Mouse (Mus musculus) granulocyte monocyte progenitor cell, adult 5-6 weeks (primary cell): ENCODE measurements around the gene Slc12a5. TPM values are rescaled to one million over a fixed set of nuclear protein-coding genes. Genes with fewer than 3 reads are reported as not detected.
A peak's percentile ranks its signal among the peaks of the same experiment; 100 is the strongest.

Experiments used
- ATAC-seq: replicated peaks from 2 replicates; pipeline ENCODE4 v1.8.0; 2016; ENCODE audit warnings: mild to moderate bottlenecking, moderate TSS enrichment, inconsistent platforms; ENCODE audit not compliant: poor library complexity, severe bottlenecking
- total RNA-seq, 2 experiments: library from RNA; stranded (forward) in 1 of 2; stranded (reverse) in 1 of 2; fragments of 200-712, 200-1000 nt in 1 of 2; fragments of >200 nt in 1 of 2; fragmentation: Nextera tagmentation in 1 of 2; gene quantifications; 2 replicates each; pipeline ENCODE4 v1.2.3; 2014 to 2017

Slc12a5 gene
- total RNA-seq, 2 experiments from 2014 or later: 0.21 TPM; not detected in 1

DNA sequence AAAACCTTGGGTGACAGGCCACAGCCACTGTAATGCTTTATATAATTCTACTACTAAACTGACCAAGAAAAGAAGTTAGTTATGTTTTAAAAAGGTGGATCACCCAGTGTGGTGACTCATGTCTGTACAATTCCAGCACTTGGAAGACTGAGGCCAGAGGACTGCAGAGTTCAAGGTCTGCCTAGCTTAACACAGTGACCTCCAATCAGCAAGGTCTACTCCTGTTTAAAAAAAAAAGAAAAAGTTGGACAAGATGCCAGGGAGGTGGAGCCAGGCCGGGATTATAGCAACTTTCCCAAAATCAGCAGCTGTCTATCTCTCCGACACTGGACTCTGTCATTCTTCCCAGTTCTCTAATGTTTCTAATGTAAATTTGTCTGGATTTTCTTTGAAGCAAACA lies 49.0 kb downstream of the Slc12a5 start:
- ATAC-seq: no peak

GRCm38 (mm10) chr2:165010351-165010750 lies 49.7 kb downstream of the Slc12a5 start:
- ATAC-seq: no peak

- peak; percentile 80 for ATAC-seq
Measured at GRCm38 (mm10) chr2:165014935-165015334, 54.3 kb downstream of the Slc12a5 start.

- peak; percentile 53 for ATAC-seq
Measured at GRCm38 (mm10) chr2:165020490-165020889, 59.9 kb downstream of the Slc12a5 start.

GRCm38 (mm10) chr2:165027163-165027562 lies 66.6 kb downstream of the Slc12a5 start:
- ATAC-seq: peak; percentile 66

DNA sequence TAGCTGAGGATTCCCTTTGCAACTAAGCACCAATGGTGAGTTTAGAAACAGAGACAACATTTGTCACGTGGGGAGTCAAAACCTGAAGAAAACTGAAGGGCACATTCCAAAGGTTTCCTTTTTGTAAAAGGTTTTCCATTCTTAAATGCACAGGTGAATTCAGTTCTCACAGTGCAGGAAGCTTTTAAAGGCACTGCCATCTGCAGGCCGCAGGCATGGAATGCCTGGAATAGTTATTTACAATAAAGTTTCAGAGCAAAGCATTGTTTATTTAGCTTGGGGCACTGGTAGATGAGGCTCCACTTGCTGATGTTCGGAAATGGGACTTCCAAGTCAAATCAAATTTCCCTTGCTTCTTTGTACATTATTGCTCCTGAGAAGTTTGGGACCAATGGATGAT lies 71.9 kb downstream of the Slc12a5 start:
- ATAC-seq: no peak

DNA sequence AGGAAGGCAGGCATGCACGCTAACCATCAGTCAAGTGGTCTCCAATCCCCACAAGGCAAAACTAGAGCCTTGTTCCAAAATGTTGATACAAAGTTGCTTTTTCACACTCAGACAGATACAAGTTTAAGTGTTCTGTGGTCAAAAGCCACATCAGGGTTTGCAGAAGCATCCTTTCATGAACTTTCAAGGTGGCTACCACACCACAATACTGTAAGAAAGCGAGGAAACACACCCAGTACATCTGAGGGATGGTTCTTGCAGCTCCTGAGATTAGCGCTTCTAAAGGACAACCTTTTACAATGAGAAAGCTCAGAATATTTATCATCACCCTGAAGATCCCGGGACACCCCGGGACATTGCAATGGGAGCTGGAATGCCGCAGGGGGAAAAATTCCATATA lies 72.7 kb downstream of the Slc12a5 start:
- ATAC-seq: no peak

DNA sequence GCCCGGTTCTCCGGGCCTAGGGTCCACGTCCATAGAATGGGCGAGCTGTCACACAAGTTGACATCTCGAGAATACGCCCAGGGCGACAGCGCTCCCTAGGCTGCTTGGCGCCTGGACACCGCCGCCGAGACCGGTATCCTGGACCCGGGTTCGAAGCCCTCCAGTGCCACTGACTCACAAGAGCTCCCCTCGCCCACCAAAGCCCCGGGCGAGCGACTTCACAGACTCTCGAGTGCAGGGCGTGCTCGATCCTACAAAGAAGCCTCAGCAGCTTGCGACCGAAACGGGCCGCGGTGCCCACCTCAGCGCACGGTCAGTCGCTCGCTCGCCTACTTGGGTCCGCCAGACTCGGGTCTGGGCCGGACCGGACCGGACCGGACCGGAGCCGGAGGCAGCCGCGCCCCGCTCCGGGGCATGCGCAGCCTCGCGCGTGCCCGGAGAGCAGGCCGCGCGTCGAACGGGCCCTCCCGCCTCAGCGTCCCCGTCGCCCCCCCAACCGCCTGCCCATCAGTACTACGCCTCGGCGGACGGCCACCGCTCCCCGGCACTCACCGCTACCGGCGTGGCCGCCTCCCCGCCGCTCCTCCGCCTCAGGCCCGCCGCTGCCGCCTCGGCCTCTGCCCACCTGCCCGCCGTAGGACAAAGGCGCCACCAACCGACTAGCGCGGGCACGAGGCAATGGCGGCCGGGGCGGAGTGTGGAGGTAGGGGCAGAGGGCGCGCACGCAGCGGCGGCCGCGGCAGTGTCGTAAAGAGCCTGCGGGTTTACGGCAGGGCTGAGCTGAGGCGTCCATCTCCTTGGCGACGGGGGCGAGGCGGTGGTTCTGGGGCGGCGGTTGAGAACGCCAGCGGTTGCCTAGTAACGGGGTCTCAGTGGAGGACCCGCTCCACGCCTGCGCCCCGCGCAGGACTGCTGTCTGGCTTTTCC lies 73.8 kb downstream of the Slc12a5 start, which contains the start of gene Ncoa5:
Gene Ncoa5, minus strand, starts transcription at position 737 of the 927 bp plus-strand sequence.
- ATAC-seq: peak; percentile 98

DNA sequence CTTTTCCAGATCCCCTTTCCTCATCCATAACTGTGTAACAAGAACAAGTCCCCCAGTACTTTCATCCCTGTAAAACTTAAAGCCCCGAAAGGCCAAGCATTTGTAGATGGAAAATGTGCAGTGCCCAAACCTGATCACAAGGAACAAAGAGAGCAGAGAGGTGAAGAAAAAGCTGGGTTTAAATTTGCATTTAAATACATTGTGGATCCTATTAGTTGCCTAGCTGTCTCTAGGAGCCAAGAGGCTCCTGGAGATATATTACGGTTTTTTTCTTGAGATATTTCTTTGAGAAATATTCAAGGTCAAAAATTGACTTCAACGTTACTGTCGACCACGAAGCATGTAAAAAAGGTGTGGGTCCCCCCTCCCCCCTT lies 74.4 kb downstream of the Slc12a5 start:
- ATAC-seq: no peak

DNA sequence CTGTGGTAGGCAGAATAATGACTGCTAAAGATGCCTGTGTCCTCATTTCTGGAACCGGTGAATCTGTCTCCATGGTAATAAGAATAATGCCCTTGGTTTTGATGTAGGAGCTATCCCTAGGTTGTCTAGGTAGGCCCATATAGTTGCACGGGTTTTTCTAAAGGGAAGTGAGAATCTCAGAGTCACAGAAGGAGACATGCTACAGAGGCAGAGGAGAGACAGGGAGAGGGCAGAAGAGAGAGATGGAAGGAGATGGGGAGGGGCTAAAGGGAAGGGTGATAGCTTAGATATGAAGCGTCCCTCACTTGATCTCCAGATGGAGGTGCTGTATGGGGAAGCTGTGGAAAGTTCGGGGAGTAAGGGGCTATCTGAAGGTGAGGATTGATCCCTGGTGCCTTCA lies 76.8 kb downstream of the Slc12a5 start:
- no peak; the same call in 1 of the 2 replicates for ATAC-seq

GRCm38 (mm10) chr2:165042126-165042525 lies 81.5 kb downstream of the Slc12a5 start:
- no peak for ATAC-seq

DNA sequence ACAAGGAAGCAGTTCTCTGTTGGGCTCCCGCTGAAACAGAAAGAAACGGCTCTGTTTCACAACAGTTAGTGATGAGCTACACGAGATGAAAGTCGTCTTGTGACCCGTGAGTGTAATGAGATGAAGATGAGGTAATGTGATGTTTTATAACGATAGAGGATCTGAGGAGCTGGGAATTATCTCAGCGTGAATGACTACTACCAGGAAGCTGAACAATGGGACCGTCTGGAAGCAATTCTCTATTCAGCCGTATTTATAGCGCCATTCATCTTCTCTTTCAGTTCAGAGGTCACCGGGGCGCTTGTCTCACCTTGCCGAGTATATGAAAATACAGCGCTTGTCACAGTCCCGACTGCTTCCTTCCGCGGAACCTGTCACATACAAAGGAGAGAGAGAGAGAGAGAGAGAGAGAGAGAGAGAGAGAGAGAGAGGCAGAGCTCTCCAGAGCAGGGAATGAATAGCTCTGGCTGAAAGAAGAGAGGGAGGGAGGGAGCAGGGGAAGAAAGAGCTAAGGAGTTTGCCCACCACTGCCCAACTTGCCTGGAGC lies 82.6 kb downstream of the Slc12a5 start:
- ATAC-seq: peak; percentile 80

- ATAC-seq: no peak
Measured at GRCm38 (mm10) chr2:165043729-165044128, 83.1 kb downstream of the Slc12a5 start.

DNA sequence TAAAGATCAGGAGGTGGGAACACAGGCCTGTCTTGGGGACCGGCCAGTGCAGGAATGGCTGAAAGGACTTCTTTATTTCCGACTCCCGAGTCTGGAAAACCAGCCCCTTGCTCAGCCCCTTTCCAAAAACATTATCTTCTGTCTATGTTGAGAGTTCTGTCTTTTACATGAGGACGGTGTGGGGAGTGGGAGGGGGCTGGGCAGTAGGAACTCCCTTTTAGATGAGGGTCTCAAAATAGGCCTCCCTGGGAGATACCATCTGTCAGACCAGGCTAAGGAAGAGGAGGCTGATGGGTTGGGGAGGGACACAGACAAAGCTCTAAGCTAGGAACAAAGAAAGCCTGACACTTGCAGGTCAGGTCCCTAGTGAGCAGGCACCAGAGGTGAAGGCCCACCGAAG lies 88.4 kb downstream of the Slc12a5 start:
- no peak for ATAC-seq

Other genes starting within 250 kb of the Slc12a5 start
- gene Spint5, start 245.5 kb upstream of the Slc12a5 start, total RNA-seq (2014; fragmentation: Nextera tagmentation): not detected in 2 replicates
- gene Spint5, start 245.5 kb upstream of the Slc12a5 start, total RNA-seq (2017): not detected in 2 replicates
- not detected in 2 replicates for gene Wfdc3, start 214.9 kb upstream of the Slc12a5 start, total RNA-seq (2014; fragmentation: Nextera tagmentation)
- gene Wfdc3, start 214.9 kb upstream of the Slc12a5 start, total RNA-seq (2017): not detected in 2 replicates
- gene Dnttip1, start 214.8 kb upstream of the Slc12a5 start, total RNA-seq (2014; fragmentation: Nextera tagmentation): 31.1 and 36.9 TPM in 2 replicates
- 21.5 and 27.3 TPM in 2 replicates for gene Dnttip1, start 214.8 kb upstream of the Slc12a5 start, total RNA-seq (2017)
- gene Ube2c, start 190.9 kb upstream of the Slc12a5 start, total RNA-seq (2014; fragmentation: Nextera tagmentation): 24.5 and 75.2 TPM in 2 replicates
- 112 and 138 TPM in 2 replicates for gene Ube2c, start 190.9 kb upstream of the Slc12a5 start, total RNA-seq (2017)
- gene Tnnc2, start 180.8 kb upstream of the Slc12a5 start, total RNA-seq (2014; fragmentation: Nextera tagmentation): not detected in 2 replicates
- gene Tnnc2, start 180.8 kb upstream of the Slc12a5 start, total RNA-seq (2017): not detected in 2 replicates
- not detected in 2 replicates for gene Snx21, start 175.0 kb upstream of the Slc12a5 start, total RNA-seq (2014; fragmentation: Nextera tagmentation)
- 0.17 and 0.77 TPM in 2 replicates for gene Snx21, start 175.0 kb upstream of the Slc12a5 start, total RNA-seq (2017)
- gene Acot8, start 155.9 kb upstream of the Slc12a5 start, total RNA-seq (2014; fragmentation: Nextera tagmentation): 24.7 and 25.5 TPM in 2 replicates
- gene Acot8, start 155.9 kb upstream of the Slc12a5 start, total RNA-seq (2017): 22.3 and 32.6 TPM in 2 replicates
- 2.7 and 4.1 TPM in 2 replicates for gene Zswim3, start 155.7 kb upstream of the Slc12a5 start, total RNA-seq (2014; fragmentation: Nextera tagmentation)
- 1.8 and 2.0 TPM in 2 replicates for gene Zswim3, start 155.7 kb upstream of the Slc12a5 start, total RNA-seq (2017)
- 5.8 and 7.0 TPM in 2 replicates for gene Zswim1, start 138.1 kb upstream of the Slc12a5 start, total RNA-seq (2014; fragmentation: Nextera tagmentation)
- 2.8 and 3.5 TPM in 2 replicates for gene Zswim1, start 138.1 kb upstream of the Slc12a5 start, total RNA-seq (2017)
- not detected in 2 replicates for gene Spata25, start 132.3 kb upstream of the Slc12a5 start, total RNA-seq (2014; fragmentation: Nextera tagmentation)
- gene Spata25, start 132.3 kb upstream of the Slc12a5 start, total RNA-seq (2017): not detected in 2 replicates
- gene Ctsa, start 127.9 kb upstream of the Slc12a5 start, total RNA-seq (2014; fragmentation: Nextera tagmentation): 89.0 and 135 TPM in 2 replicates
- 79.5 and 109 TPM in 2 replicates for gene Ctsa, start 127.9 kb upstream of the Slc12a5 start, total RNA-seq (2017)
- gene Neurl2, start 127.3 kb upstream of the Slc12a5 start, total RNA-seq (2014; fragmentation: Nextera tagmentation): 6.1 and 8.7 TPM in 2 replicates
- gene Neurl2, start 127.3 kb upstream of the Slc12a5 start, total RNA-seq (2017): 3.4 and 4.0 TPM in 2 replicates
- gene Pltp, start 103.1 kb upstream of the Slc12a5 start, total RNA-seq (2014; fragmentation: Nextera tagmentation): not detected in 2 replicates
- not detected in 2 replicates for gene Pltp, start 103.1 kb upstream of the Slc12a5 start, total RNA-seq (2017)
- gene Pcif1, start 81.5 kb upstream of the Slc12a5 start, total RNA-seq (2014; fragmentation: Nextera tagmentation): 36.7 and 50.8 TPM in 2 replicates
- 21.3 and 27.4 TPM in 2 replicates for gene Pcif1, start 81.5 kb upstream of the Slc12a5 start, total RNA-seq (2017)
- gene Zfp335, start 49.0 kb upstream of the Slc12a5 start, total RNA-seq (2014; fragmentation: Nextera tagmentation): 11.5 and 16.3 TPM in 2 replicates
- gene Zfp335, start 49.0 kb upstream of the Slc12a5 start, total RNA-seq (2017): 5.6 and 7.5 TPM in 2 replicates
- 0.95 TPM in 1 of 2 replicates, not detected in the other for gene Mmp9, start 20.0 kb upstream of the Slc12a5 start, total RNA-seq (2014; fragmentation: Nextera tagmentation)
- gene Mmp9, start 20.0 kb upstream of the Slc12a5 start, total RNA-seq (2017): 10.0 and 10.7 TPM in 2 replicates
- 31.9 and 38.5 TPM in 2 replicates for gene Ncoa5, start 74.1 kb downstream of the Slc12a5 start, total RNA-seq (2014; fragmentation: Nextera tagmentation)
- gene Ncoa5, start 74.1 kb downstream of the Slc12a5 start, total RNA-seq (2017): 35.0 and 38.3 TPM in 2 replicates
- not detected in 2 replicates for gene Cd40, start 94.8 kb downstream of the Slc12a5 start, total RNA-seq (2014; fragmentation: Nextera tagmentation)
- gene Cd40, start 94.8 kb downstream of the Slc12a5 start, total RNA-seq (2017): not detected in 2 replicates
- gene 1700025C18Rik, start 129.9 kb downstream of the Slc12a5 start, total RNA-seq (2014; fragmentation: Nextera tagmentation): not detected in 2 replicates
- gene 1700025C18Rik, start 129.9 kb downstream of the Slc12a5 start, total RNA-seq (2017): not detected in 2 replicates